Mouse (Mus musculus): ENCODE results near the gene Prss37. TPM values are rescaled to one million over a fixed set of nuclear protein-coding genes. Genes with fewer than 3 reads are reported as not detected.

The Prss37 gene
- not detected in 2 replicates for polyA plus RNA-seq (2015; fragmentation: Nextera tagmentation; extraction: Ambion mirVana)

DNA sequence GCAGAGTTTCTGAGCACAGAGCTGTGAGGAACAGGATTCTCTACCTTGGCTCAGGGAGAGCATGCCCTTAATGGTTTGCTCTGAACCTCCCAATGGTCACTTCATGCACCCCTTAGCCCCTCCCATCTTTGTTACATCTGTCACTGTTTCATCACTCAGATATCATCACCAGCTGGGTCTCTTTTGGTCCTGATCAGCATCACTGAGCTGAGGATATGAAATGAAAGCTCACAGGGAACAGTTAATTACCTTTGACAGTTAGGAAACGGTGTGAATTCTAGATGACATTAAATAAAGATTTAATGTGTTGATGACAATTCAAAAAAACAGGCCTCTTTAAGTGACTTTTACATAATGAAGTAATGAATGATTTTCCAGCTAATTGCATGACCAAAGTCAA, at the start of gene Prss37:
Gene Prss37 (minus strand): TSS at position 101 of the 400 bp plus-strand sequence.
- Histone ChIP-seq H3K4me2 (no peak within 1 kb of the TSS), H3K4me1 (no peaks in the 10 kb centered on the region), H3K27me3 (no peaks in the 10 kb centered on the region), H3K4me3 (no peak within 1 kb of the TSS), H3K36me3 (ENCODE audit: poor library complexity, severe bottlenecking) (no peaks in the 10 kb centered on the region), H3K9ac (no peak within 1 kb of the TSS), H3K27ac (no peak within 1 kb of the TSS), H3K9me3 (replicated peaks) (no peaks in the 10 kb centered on the region)
- 72% methylated on average over 1 of the region's 1 CpGs for WGBS
- ATAC-seq, result no peak

- Histone ChIP-seq H3K36me3 (ENCODE audit: poor library complexity, severe bottlenecking) (no peaks in the 10 kb centered on the region), H3K27ac (no peak within 1 kb of the TSS), H3K9me3 (replicated peaks) (no peaks in the 10 kb centered on the region), H3K9ac (no peak within 1 kb of the TSS), H3K4me2 (no peak within 1 kb of the TSS), H3K4me3 (no peak within 1 kb of the TSS), H3K4me1 (no peaks in the 10 kb centered on the region), H3K27me3 (no peaks in the 10 kb centered on the region)
- no peak for ATAC-seq
- WGBS, result 84% methylated on average over 2 of the region's 2 CpGs
Measured at GRCm38 (mm10) chr6:40554950-40555349, 35.6 kb upstream of the Prss37 start, which contains the start of gene Olfr461. Gene Olfr461, minus strand, starts transcription at chr6:40555050.

DNA sequence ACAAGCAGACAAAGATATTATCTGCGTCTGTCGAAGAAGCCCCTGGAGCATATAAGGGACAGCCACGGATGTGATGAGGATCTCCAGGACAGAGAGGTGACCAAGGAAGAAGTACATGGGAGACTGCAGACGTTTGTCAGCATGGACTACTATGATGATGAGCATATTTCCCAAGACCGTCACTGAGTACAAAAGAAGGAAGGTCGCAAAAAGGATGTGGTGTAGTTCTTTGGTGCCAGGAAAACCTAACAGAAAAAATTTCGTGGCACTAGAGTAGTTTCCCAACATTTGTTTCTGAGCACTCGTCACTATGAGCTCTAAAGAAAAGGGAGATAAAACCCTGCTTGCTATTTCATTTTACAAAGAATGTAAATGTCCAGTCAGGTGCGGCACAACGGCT, 25.4 kb upstream of the Prss37 start:
- no peak overlapping the region for H3K4me2 ChIP-seq
- H3K27me3 ChIP-seq, result no peaks in the 10 kb centered on the region
- WGBS, result 81% methylated on average over 10 of the region's 10 CpGs
- no peak overlapping the region for H3K9ac ChIP-seq
- H3K27ac ChIP-seq, result no peak overlapping the region
- H3K4me1 ChIP-seq, result no peaks in the 10 kb centered on the region
- H3K4me3 ChIP-seq, result no peak overlapping the region
- no peaks in the 10 kb centered on the region for H3K36me3 ChIP-seq (ENCODE audit: poor library complexity, severe bottlenecking)
- no peaks in the 10 kb centered on the region for H3K9me3 ChIP-seq (replicated peaks)
- ATAC-seq, result no peak

GRCm38 (mm10) chr6:40493229-40493628, 26.1 kb downstream of the Prss37 start, which contains the start of gene Tas2r108:
Gene Tas2r108, plus strand, starts transcription at chr6:40493529.
- H3K27ac ChIP-seq, result no peak within 1 kb of the TSS
- no peak for ATAC-seq
- H3K9ac ChIP-seq, result no peak within 1 kb of the TSS
- no peaks in the 10 kb centered on the region for H3K27me3 ChIP-seq
- no peak within 1 kb of the TSS for H3K4me3 ChIP-seq
- H3K4me1 ChIP-seq, result no peaks in the 10 kb centered on the region
- 84% methylated on average over 3 of the region's 3 CpGs for WGBS
- H3K36me3 ChIP-seq (ENCODE audit: poor library complexity, severe bottlenecking), result no peaks in the 10 kb centered on the region
- no peaks in the 10 kb centered on the region for H3K9me3 ChIP-seq (replicated peaks)
- H3K4me2 ChIP-seq, result no peak within 1 kb of the TSS

- Histone ChIP-seq H3K4me2 (no peak within 1 kb of the TSS), H3K36me3 (ENCODE audit: poor library complexity, severe bottlenecking) (peaks cover 4% of the 10 kb centered on the region; the same call in 1 of the 2 replicates), H3K4me1 (no peaks in the 10 kb centered on the region), H3K27me3 (no peaks in the 10 kb centered on the region), H3K9me3 (replicated peaks) (no peaks in the 10 kb centered on the region), H3K27ac (no peak within 1 kb of the TSS), H3K9ac (no peak within 1 kb of the TSS), H3K4me3 (no peak within 1 kb of the TSS)
- no peak for ATAC-seq
Measured at GRCm38 (mm10) chr6:40490933-40491332, 28.4 kb downstream of the Prss37 start, which contains the start of gene Tas2r137. Gene Tas2r137, plus strand, starts transcription at chr6:40491233.

- H3K4me1 ChIP-seq, result no peaks in the 10 kb centered on the region
- 93% methylated on average over 5 of the region's 5 CpGs for WGBS
- no peak overlapping the region for H3K4me3 ChIP-seq
- no peak overlapping the region for H3K9ac ChIP-seq
- ATAC-seq, result no peak
- no peaks in the 10 kb centered on the region for H3K9me3 ChIP-seq (replicated peaks)
- H3K27ac ChIP-seq, result no peak overlapping the region
- H3K36me3 ChIP-seq (ENCODE audit: poor library complexity, severe bottlenecking), result peaks cover 68% of the 10 kb centered on the region
- no peaks in the 10 kb centered on the region for H3K27me3 ChIP-seq
- H3K4me2 ChIP-seq, result no peak overlapping the region
Measured at GRCm38 (mm10) chr6:40482318-40482717, 37.0 kb downstream of the Prss37 start.

DNA sequence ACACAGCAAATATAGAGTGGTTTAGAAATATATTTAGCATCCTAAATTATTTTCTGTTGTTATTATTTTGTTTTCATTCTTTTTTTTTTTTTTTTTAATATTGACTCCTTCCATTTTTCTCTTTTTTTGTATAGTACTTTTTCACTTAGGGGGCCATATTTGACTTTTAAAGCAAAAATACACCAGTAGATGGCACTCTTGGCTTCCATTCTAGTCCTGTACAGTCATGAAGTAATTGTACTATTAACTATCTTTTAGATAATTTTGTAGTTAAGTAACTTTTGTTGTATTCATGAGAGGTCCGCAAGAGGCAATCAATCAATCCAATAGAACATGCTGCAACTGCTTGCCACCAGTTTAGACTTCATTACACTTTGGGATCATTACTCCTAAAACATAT, 39.6 kb downstream of the Prss37 start:
- Histone ChIP-seq H3K4me1 (no peaks in the 10 kb centered on the region), H3K4me3 (no peak overlapping the region), H3K9me3 (replicated peaks) (no peaks in the 10 kb centered on the region), H3K9ac (no peak overlapping the region), H3K27ac (no peak overlapping the region), H3K27me3 (no peaks in the 10 kb centered on the region), H3K36me3 (ENCODE audit: poor library complexity, severe bottlenecking) (peaks cover 77% of the 10 kb centered on the region), H3K4me2 (no peak overlapping the region)
- WGBS, result 94% methylated on average over 1 of the region's 1 CpGs
- ATAC-seq, result no peak

GRCm38 (mm10) chr6:40476132-40476531, 43.2 kb downstream of the Prss37 start:
- Histone ChIP-seq H3K36me3 (ENCODE audit: poor library complexity, severe bottlenecking) (peaks cover 59% of the 10 kb centered on the region), H3K27me3 (no peaks in the 10 kb centered on the region), H3K9me3 (replicated peaks) (no peaks in the 10 kb centered on the region), H3K4me3 (no peak overlapping the region), H3K4me1 (peaks cover 17% of the 10 kb centered on the region), H3K27ac (no peak overlapping the region), H3K4me2 (no peak overlapping the region), H3K9ac (no peak overlapping the region)
- 86% methylated on average over 4 of the region's 4 CpGs for WGBS
- ATAC-seq, result no peak

GRCm38 (mm10) chr6:40471720-40472010, 47.6 kb downstream of the Prss37 start:
- no peaks in the 10 kb centered on the region for H3K9me3 ChIP-seq (replicated peaks)
- WGBS, result under 1% methylated on average over 7 of the region's 7 CpGs
- H3K27ac ChIP-seq, result peak overlapping the region; percentile 94
- H3K36me3 ChIP-seq (ENCODE audit: poor library complexity, severe bottlenecking), result peaks cover 31% of the 10 kb centered on the region
- peaks cover 17% of the 10 kb centered on the region for H3K4me1 ChIP-seq
- H3K4me2 ChIP-seq, result peak overlapping the region; percentile 65
- peak overlapping the region; percentile 73 for H3K4me3 ChIP-seq
- ATAC-seq, result no peak
- H3K27me3 ChIP-seq, result no peaks in the 10 kb centered on the region
- peak overlapping the region; percentile 87 for H3K9ac ChIP-seq

GRCm38 (mm10) chr6:40470916-40471719, 48.2 kb downstream of the Prss37 start, which contains the start of gene Ssbp1:
Gene Ssbp1, plus strand, starts transcription at chr6:40471352.
- Histone ChIP-seq H3K9me3 (replicated peaks) (no peaks in the 10 kb centered on the region), H3K4me2 (peak within 1 kb of the TSS; percentile 65), H3K4me1 (peaks cover 17% of the 10 kb centered on the region), H3K36me3 (ENCODE audit: poor library complexity, severe bottlenecking) (peaks cover 27% of the 10 kb centered on the region), H3K27ac (peak within 1 kb of the TSS; percentile 94), H3K4me3 (peak within 1 kb of the TSS; percentile 73), H3K27me3 (no peaks in the 10 kb centered on the region), H3K9ac (peak within 1 kb of the TSS; percentile 87)
- ATAC-seq, result peak; percentile 98
- under 1% methylated on average over 44 of the region's 54 CpGs for WGBS

DNA sequence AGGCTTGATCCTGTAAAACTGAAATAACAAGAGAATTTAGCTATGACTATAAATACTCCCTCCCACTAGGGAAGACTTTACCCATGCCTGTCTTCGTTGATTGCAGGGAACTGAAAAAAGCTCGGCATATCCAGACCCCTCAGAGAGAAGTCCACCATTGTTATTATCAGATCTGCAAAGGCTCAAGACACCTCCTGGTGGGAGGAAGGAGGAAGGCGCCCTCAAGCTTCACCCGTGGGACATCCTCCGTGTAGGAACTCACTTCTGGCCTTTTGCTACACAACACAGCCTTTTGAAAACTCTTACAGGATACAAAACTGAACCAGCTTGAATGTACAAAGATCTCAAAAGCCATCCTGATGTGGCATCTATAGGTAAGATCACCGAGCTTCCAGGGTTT, 53.6 kb downstream of the Prss37 start:
- WGBS, result 50% methylated on average over 6 of the region's 6 CpGs

More for the DNA sequence above, 53.6 kb downstream of the Prss37 start:
- ATAC-seq, result no peak
- no peak overlapping the region for H3K4me3 ChIP-seq
- H3K9ac ChIP-seq, result no peak overlapping the region
- peaks cover 2% of the 10 kb centered on the region; the same call in 1 of the 2 replicates for H3K27me3 ChIP-seq
- no peaks in the 10 kb centered on the region for H3K9me3 ChIP-seq (replicated peaks)
- no peaks in the 10 kb centered on the region for H3K4me1 ChIP-seq
- no peak overlapping the region for H3K27ac ChIP-seq
- H3K4me2 ChIP-seq, result no peak overlapping the region
- no peaks in the 10 kb centered on the region for H3K36me3 ChIP-seq (ENCODE audit: poor library complexity, severe bottlenecking)

Measured in forebrain, embryonic 13.5 days (tissue).